Mouse (Mus musculus): Measurements from ENCODE around the gene Ank2.

DNA sequence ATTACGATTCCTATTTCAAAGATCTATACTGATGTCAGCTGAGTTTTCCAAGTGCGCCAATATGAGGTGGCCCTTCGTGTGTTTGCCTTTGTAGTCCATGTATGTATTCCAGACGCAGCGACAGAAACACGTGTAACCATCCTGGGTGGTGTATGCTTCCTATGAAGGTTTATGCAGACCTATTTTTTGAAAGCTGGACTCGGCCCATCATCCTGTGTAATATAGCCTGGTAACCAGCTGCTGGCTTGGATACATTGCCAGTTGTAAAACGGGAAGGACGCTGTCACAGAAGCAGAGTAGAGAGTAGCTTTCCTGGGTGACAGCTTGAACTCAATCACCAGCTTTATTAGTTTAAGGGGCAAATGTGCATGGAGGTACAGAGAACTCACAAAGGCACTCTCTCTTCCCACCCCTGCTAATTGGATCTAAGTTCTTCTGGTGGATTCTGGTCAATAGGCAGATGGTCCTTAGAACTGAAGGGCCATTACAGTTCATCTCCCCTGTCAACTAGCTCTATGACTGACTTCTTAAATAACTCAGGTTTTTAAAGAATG is 300.0 kb downstream of the Ank2 start:
- no peak for TF ChIP-seq CTCF (IDR thresholded peaks at IDR 0.05; ENCODE audit: extremely low read depth, insufficient read depth, low read length)
- TF ChIP-seq POLR2A (IDR thresholded peaks at IDR 0.05; ENCODE audit: extremely low read depth, insufficient read depth, low read length) = no peak

All from cortical plate, adult 2 months (tissue).